Mouse (Mus musculus) megakaryocyte, embryonic 14.5 days (primary cell): ENCODE results near the gene Qrfpr.

Experiments
- FLI1 ChIP-seq: IDR thresholded peaks from 2 replicates; pipeline ENCODE4 v1.6.1; 2012; ENCODE audit warnings: low read length, inconsistent platforms, mixed read lengths
- GATA1 ChIP-seq: IDR thresholded peaks from 3 replicates; pipeline ENCODE4 v1.6.1; 2012; ENCODE audit warnings: mixed read lengths, low read length, inconsistent platforms, borderline replicate concordance

DNA sequence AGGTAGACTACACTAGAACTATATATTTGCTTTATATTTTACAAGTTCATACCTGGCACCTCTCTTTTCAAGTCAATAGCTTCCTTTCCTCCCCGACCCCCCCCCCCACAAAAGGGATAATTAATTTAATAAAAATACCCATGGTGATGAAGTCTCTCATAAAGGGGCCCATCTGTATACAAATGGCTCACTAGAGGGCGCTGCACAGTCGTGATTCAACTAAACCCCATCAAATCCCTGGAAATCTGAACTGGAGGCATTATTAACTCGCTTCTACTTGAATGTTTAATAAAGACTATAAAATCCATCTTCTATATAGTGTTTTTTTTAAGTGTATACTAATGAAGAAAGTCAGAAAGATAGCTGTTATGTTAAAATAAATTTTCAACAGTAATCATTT is 40.6 kb downstream of the Qrfpr start:
- no peak for TF ChIP-seq GATA1
- no peak for TF ChIP-seq FLI1
